ENCODE assay signal across 26 mouse cellular contexts in genomic region chr5:118304970-118305618, GRCm38 (mm10).
A peak's percentile ranks its signal among the peaks of the same experiment; 100 is the strongest.
DNase-seq lines count a peak whose midpoint lies in the region; ATAC-seq and TF ChIP-seq lines count a peak whose summit lies in the region.
"Had no signal": no experiment of that assay in that cellular context is flagged by ENCODE, and none has a peak within 500 bp of the region (broad histone marks: within the 10 kb centered on the region; RNA-seq: fewer than 3 reads in every experiment).

No protein-coding gene starts in this region.

- no peak for DNase-seq in liver, postnatal 0 days
- DNase-seq in liver, embryonic 11.5 days (ENCODE audit: low spot score) = no peak
- DNase-seq in left cerebral cortex, adult 2 months (ENCODE audit: extremely low spot score in 1 of 2, low spot score in 2 of 2) = no peak
- DNase-seq in frontal cortex, postnatal 36 days (ENCODE audit: low spot score in 2 of 2) = no peak
- DNase-seq: adrenal gland, adult 2 months; adrenal gland, postnatal 14 days; cerebellum, adult 11 months; cerebellum, adult 2 months; cerebellum, adult 9-11 months; cerebellum, postnatal 25 days; embryo, embryonic 11 days; gastrocnemius, postnatal 10 days; gastrocnemius, postnatal 36 days; heart, adult 11 months had no signal

- TF ChIP-seq CTCF in liver, postnatal 0 days (IDR thresholded peaks at IDR 0.05; ENCODE audit: low read depth) = no peak
- TF ChIP-seq CTCF in left cerebral cortex, adult 2 months (IDR thresholded peaks at IDR 0.05) = no peak

- no peak overlapping the region for H3K9ac ChIP-seq in liver, postnatal 0 days (replicated peaks)
- H3K9ac ChIP-seq in liver, embryonic 11.5 days (ENCODE audit: low read depth, low read length) = no peak overlapping the region
- H3K9ac ChIP-seq: embryonic facial prominence, embryonic 13.5 days; forebrain, embryonic 12.5 days; forebrain, embryonic 15.5 days; hindbrain, embryonic 13.5 days had no signal

- no peak overlapping the region for H3K4me3 ChIP-seq in liver, postnatal 0 days (ENCODE audit: low read depth, low read length)
- H3K4me3 ChIP-seq in liver, embryonic 11.5 days (ENCODE audit: low read depth, low read length) = no peak overlapping the region
- no peak overlapping the region for H3K4me3 ChIP-seq in left cerebral cortex, adult 2 months
- H3K4me3 ChIP-seq: embryonic facial prominence, embryonic 10.5 days; embryonic facial prominence, embryonic 13.5 days; erythroblast, embryonic 14.5 days; forebrain, embryonic 12.5 days; forebrain, embryonic 15.5 days; hindbrain, embryonic 10.5 days; hindbrain, embryonic 13.5 days had no signal

- no peaks in the 10 kb centered on the region for H3K36me3 ChIP-seq in liver, postnatal 0 days (replicated peaks; ENCODE audit: insufficient read depth, low read length)
- no peaks in the 10 kb centered on the region for H3K36me3 ChIP-seq in liver, embryonic 11.5 days (ENCODE audit: control insufficient read depth, insufficient read depth, low read length)
- H3K36me3 ChIP-seq: embryonic facial prominence, embryonic 10.5 days; embryonic facial prominence, embryonic 13.5 days; forebrain, embryonic 12.5 days; forebrain, embryonic 15.5 days; hindbrain, embryonic 10.5 days; hindbrain, embryonic 13.5 days had no signal

- 0 out of 2 replicates have a peak, but pooled peaks cover 9% of the 10 kb centered on the region for H3K4me1 ChIP-seq in liver, postnatal 0 days (ENCODE audit: insufficient read depth)
- 0 out of 2 replicates have a peak, but pooled peaks cover 4% of the 10 kb centered on the region for H3K4me1 ChIP-seq in liver, embryonic 11.5 days (replicated peaks; ENCODE audit: control insufficient read depth, insufficient read depth, low read length)
- H3K4me1 ChIP-seq: forebrain, embryonic 12.5 days; hindbrain, embryonic 13.5 days had no signal

- no peaks in the 10 kb centered on the region for H3K9me3 ChIP-seq in liver, postnatal 0 days (ENCODE audit: low read length)
- no peaks in the 10 kb centered on the region for H3K9me3 ChIP-seq in liver, embryonic 11.5 days (ENCODE audit: control insufficient read depth, low read length)
- H3K9me3 ChIP-seq: embryonic facial prominence, embryonic 10.5 days; embryonic facial prominence, embryonic 13.5 days; forebrain, embryonic 12.5 days; forebrain, embryonic 15.5 days; hindbrain, embryonic 10.5 days; hindbrain, embryonic 13.5 days had no signal

- ATAC-seq in liver, postnatal 0 days = no peak
- ATAC-seq in liver, embryonic 11.5 days (replicated peaks; ENCODE audit: low FRiP score) = no peak
- peak; percentile 79 for ATAC-seq in common myeloid progenitor, adult 5-6 weeks (replicated peaks; ENCODE audit: low read depth, poor library complexity, severe bottlenecking)
- ATAC-seq in megakaryocyte, adult 5-6 weeks (ENCODE audit: poor library complexity, severe bottlenecking) = peak; percentile 67
- ATAC-seq: CD4-positive, CD25-positive, alpha-beta regulatory T cell, adult 4 months; forebrain, embryonic 15.5 days; hindbrain, embryonic 16.5 days had no signal

- H3K27me3 ChIP-seq in liver, postnatal 0 days (ENCODE audit: insufficient read depth, low read length) = no peaks in the 10 kb centered on the region
- H3K27me3 ChIP-seq in liver, embryonic 11.5 days (replicated peaks; ENCODE audit: control insufficient read depth, insufficient read depth, low read length) = no peaks in the 10 kb centered on the region
- H3K27me3 ChIP-seq: embryonic facial prominence, embryonic 13.5 days; forebrain, embryonic 12.5 days; forebrain, embryonic 15.5 days; hindbrain, embryonic 13.5 days had no signal

- H3K4me2 ChIP-seq in liver, postnatal 0 days (ENCODE audit: low read depth, low read length) = peak overlapping the region; percentile 18; the same call in 1 of the 2 replicates
- no peak overlapping the region for H3K4me2 ChIP-seq in liver, embryonic 11.5 days
- H3K4me2 ChIP-seq: embryonic facial prominence, embryonic 13.5 days; forebrain, embryonic 12.5 days; forebrain, embryonic 15.5 days; heart, embryonic 11.5 days; hindbrain, embryonic 13.5 days had no signal

- WGBS in liver, postnatal 0 days (ENCODE audit: insufficient replicate concordance) = 31% methylated on average over 19 of the region's 19 CpGs
- WGBS in liver, embryonic 11.5 days = 72% methylated on average over 19 of the region's 19 CpGs

- H3K27ac ChIP-seq in liver, postnatal 0 days (ENCODE audit: low read depth) = no peak overlapping the region
- no peak overlapping the region for H3K27ac ChIP-seq in liver, embryonic 11.5 days (ENCODE audit: low read depth, low read length)
- H3K27ac ChIP-seq in left cerebral cortex, adult 2 months = no peak overlapping the region
- H3K27ac ChIP-seq: embryonic facial prominence, embryonic 10.5 days; embryonic facial prominence, embryonic 13.5 days; forebrain, embryonic 12.5 days; forebrain, embryonic 15.5 days; hindbrain, embryonic 10.5 days; hindbrain, embryonic 13.5 days had no signal

- intact Hi-C loops in left cerebral cortex, adult 2 months (cut with DNase I) = no loop called here

- TF ChIP-seq EP300 in liver, postnatal 0 days (IDR thresholded peaks at IDR 0.05; ENCODE audit: low read depth) = no peak

Comparison
In these comparisons a context has a peak if more than half of its experiments do, and no peak if none do; other contexts are left out.
1. ATAC-seq: peak in common myeloid progenitor, adult 5-6 weeks (single experiment) and megakaryocyte, adult 5-6 weeks (single experiment); none in liver, postnatal 0 days (single experiment) and liver, embryonic 11.5 days (single experiment).